Mouse (Mus musculus): ENCODE measurements around the gene Ice2. TPM values are rescaled to one million over a fixed set of nuclear protein-coding genes. Genes with fewer than 3 reads are reported as not detected.

Ice2 gene
- polyA plus RNA-seq, 1 experiment from 2014 or later: 13.5 TPM

GRCm38 (mm10) chr9:69371046-69371724 lies 26.5 kb upstream of the Ice2 start:
- ChIA-PET CTCF (interaction anchor here (0.8 kb wide), 1 partner anchor 9 kb away, joined by 3 read pairs; no protein-coding TSS in a partner anchor), POLR2A (interaction anchor here (0.5 to 0.6 kb wide), 2 partner anchors 16 to 1525 kb away, joined by 4 read pairs; no protein-coding TSS in a partner anchor)
- in situ Hi-C loops (cut with MboI; ENCODE audit: low pct_unique_long_range_greater_than_20kb): loop anchor here (25.0 kb wide), 1 partner anchor 1359 kb away; no protein-coding TSS in a partner anchor
- H3K27me3 ChIP-seq: no peaks in the 10 kb centered on the region
- ATAC-seq: no peak
- no peak for DNase-seq (ENCODE audit: low read depth, low spot score)
- no peak for TF ChIP-seq CTCF (IDR thresholded peaks at IDR 0.05)

- in situ Hi-C loops (cut with MboI; ENCODE audit: low pct_unique_long_range_greater_than_20kb): loop anchor here (25.0 kb wide), 1 partner anchor 1361 kb away; no protein-coding TSS in a partner anchor
- DNase-seq (ENCODE audit: low read depth, low spot score) (no peak), ATAC-seq (no peak)
- TF ChIP-seq CTCF (IDR thresholded peaks at IDR 0.05): no peak
- CTCF ChIA-PET: interaction anchor here (0.8 to 1.4 kb wide), 2 partner anchors 10 to 45 kb away, joined by 3 read pairs; no protein-coding TSS in a partner anchor
- POLR2A ChIA-PET: no interaction called here
- no peaks in the 10 kb centered on the region for H3K27me3 ChIP-seq
Observed at GRCm38 (mm10) chr9:69372871-69373270, 24.8 kb upstream of the Ice2 start.

DNA sequence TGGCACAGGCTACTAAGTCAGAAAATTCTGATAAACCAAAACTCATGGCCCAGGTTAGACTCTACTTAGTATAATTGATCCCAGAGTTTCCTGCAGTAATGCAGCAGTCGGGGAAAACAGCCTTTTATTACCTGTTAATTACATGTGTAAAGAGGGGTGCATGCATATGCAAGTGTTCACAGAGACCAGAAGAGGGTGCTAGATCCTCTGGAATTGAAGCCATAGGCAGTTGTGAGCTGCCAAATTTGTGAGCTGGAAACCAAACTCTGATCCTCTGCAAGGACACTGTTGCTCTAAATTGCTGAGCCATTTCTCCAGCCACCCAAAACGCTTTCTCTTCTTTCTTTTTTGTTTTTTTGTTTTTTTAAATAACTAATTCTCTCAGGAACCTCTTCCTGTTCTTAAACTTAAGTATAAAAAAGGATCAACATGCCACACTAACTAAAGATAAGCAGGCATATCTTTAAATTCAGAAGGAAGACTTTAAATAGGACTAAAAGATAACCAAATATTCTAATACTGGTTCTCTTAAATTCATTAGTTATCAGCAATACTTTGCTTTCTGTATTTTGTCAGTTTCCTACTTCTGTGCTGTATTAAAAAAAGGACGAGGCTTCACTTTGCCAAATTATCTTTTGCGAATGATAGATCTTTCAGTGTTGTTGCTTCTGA lies 20.6 kb upstream of the Ice2 start:
- POLR2A ChIA-PET: no interaction called here
- CTCF ChIA-PET: interaction anchor here (0.8 to 1.5 kb wide), 5 partner anchors 10 to 103 kb away, joined by 3 to 6 read pairs (median 4); no protein-coding TSS in a partner anchor
- no peak for ATAC-seq
- DNase-seq (ENCODE audit: low read depth, low spot score): no peak
- in situ Hi-C loops (cut with MboI; ENCODE audit: low pct_unique_long_range_greater_than_20kb): no loop called here
- TF ChIP-seq CTCF (IDR thresholded peaks at IDR 0.05): peak; percentile 48
- no peaks in the 10 kb centered on the region for H3K27me3 ChIP-seq

- H3K27me3 ChIP-seq: no peaks in the 10 kb centered on the region
- POLR2A ChIA-PET: no interaction called here
- DNase-seq (ENCODE audit: low read depth, low spot score) (no peak), ATAC-seq (no peak)
- in situ Hi-C loops (cut with MboI; ENCODE audit: low pct_unique_long_range_greater_than_20kb): no loop called here
- no peak for TF ChIP-seq CTCF (IDR thresholded peaks at IDR 0.05)
- CTCF ChIA-PET: interaction anchor here (0.8 to 1.5 kb wide), 4 partner anchors 11 to 103 kb away, joined by 3 to 6 read pairs (median 4); no protein-coding TSS in a partner anchor
Observed at GRCm38 (mm10) chr9:69377654-69378045, 20.1 kb upstream of the Ice2 start.

- H3K27me3 ChIP-seq: no peaks in the 10 kb centered on the region
- ATAC-seq (no peak), DNase-seq (ENCODE audit: low read depth, low spot score) (no peak)
- POLR2A ChIA-PET: no interaction called here
- CTCF ChIA-PET: interaction anchor here (0.7 to 1.9 kb wide), 3 partner anchors 10 to 18 kb away, joined by 3 to 5 read pairs (median 3); no protein-coding TSS in a partner anchor
- TF ChIP-seq CTCF (IDR thresholded peaks at IDR 0.05): no peak
- in situ Hi-C loops (cut with MboI; ENCODE audit: low pct_unique_long_range_greater_than_20kb): no loop called here
Observed at GRCm38 (mm10) chr9:69380546-69380945, 17.2 kb upstream of the Ice2 start.

DNA sequence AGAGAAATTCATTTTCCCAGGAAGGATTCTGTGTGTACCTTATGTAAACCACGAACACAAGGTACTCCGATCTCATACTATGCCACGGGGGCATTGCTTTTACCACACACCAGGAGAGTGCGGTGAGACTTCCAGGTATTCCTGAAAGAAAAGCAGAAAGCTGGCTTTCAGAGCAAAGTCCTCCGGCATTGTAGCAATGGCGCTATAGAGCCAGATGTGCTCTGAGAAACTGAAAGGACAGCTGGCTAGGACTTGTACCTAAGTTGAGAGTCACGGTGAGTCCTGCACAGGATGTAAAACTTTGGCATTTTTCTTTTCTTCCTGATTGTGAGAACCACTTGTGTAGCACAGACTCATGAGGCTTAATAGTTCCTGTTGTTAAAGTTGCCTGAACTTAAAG lies 16.0 kb upstream of the Ice2 start:
- in situ Hi-C loops (cut with MboI; ENCODE audit: low pct_unique_long_range_greater_than_20kb): no loop called here
- CTCF ChIA-PET: no interaction called here

DNA sequence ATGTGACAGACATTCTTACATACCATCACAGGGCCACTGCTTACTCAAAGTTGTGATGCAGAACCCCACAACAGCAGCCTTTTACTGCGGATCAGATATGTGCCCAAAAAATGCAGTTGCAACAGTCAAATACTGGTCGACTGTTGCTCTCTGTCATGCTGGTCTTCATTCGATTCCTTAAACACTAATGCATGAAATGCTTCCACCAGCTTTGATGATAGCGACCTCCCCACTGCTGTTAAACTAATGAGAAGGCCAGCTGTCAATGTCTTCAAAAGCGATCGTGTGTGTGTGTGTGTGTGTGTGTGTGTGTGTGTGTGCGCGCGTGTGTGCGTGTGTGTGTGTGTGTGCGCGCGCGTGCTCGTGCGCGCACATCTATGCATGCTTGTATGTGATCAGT lies 13.2 kb upstream of the Ice2 start:
- no peak for ATAC-seq
- H3K27me3 ChIP-seq: no peaks in the 10 kb centered on the region
- ChIA-PET POLR2A (no interaction called here), CTCF (interaction anchor here (1.2 kb wide), 1 partner anchor 26 kb away, joined by 3 read pairs; no protein-coding TSS in a partner anchor)
- in situ Hi-C loops (cut with MboI; ENCODE audit: low pct_unique_long_range_greater_than_20kb): no loop called here
- no peak for TF ChIP-seq CTCF (IDR thresholded peaks at IDR 0.05)
- DNase-seq (ENCODE audit: low read depth, low spot score): no peak

More for the DNA sequence above, 16.0 kb upstream of the Ice2 start:
- no peak for TF ChIP-seq CTCF (IDR thresholded peaks at IDR 0.05)
- no peaks in the 10 kb centered on the region for H3K27me3 ChIP-seq
- DNase-seq (ENCODE audit: low read depth, low spot score): no peak
- ATAC-seq: no peak
- POLR2A ChIA-PET: no interaction called here

GRCm38 (mm10) chr9:69384905-69385304 lies 12.8 kb upstream of the Ice2 start:
- ChIA-PET CTCF (no interaction called here), POLR2A (no interaction called here)
- no peak for ATAC-seq
- H3K27me3 ChIP-seq: no peaks in the 10 kb centered on the region
- DNase-seq (ENCODE audit: low read depth, low spot score): no peak
- TF ChIP-seq CTCF (IDR thresholded peaks at IDR 0.05): no peak
- in situ Hi-C loops (cut with MboI; ENCODE audit: low pct_unique_long_range_greater_than_20kb): no loop called here

GRCm38 (mm10) chr9:69387296-69387695 lies 10.4 kb upstream of the Ice2 start:
- POLR2A ChIA-PET: no interaction called here
- ATAC-seq (no peak), DNase-seq (ENCODE audit: low read depth, low spot score) (no peak)
- TF ChIP-seq CTCF (IDR thresholded peaks at IDR 0.05): no peak
- in situ Hi-C loops (cut with MboI; ENCODE audit: low pct_unique_long_range_greater_than_20kb): no loop called here
- no peaks in the 10 kb centered on the region for H3K27me3 ChIP-seq
- CTCF ChIA-PET: no interaction called here

- ATAC-seq: no peak
- no peak for DNase-seq (ENCODE audit: low read depth, low spot score)
- ChIA-PET CTCF (interaction anchor here (1.0 to 1.1 kb wide), 2 partner anchors 10 kb away, joined by 3 to 5 read pairs; no protein-coding TSS in a partner anchor), POLR2A (no interaction called here)
- no peaks in the 10 kb centered on the region for H3K27me3 ChIP-seq
- TF ChIP-seq CTCF (IDR thresholded peaks at IDR 0.05): no peak
- in situ Hi-C loops (cut with MboI; ENCODE audit: low pct_unique_long_range_greater_than_20kb): no loop called here
Observed at GRCm38 (mm10) chr9:69390631-69391030, 7.1 kb upstream of the Ice2 start.

DNA sequence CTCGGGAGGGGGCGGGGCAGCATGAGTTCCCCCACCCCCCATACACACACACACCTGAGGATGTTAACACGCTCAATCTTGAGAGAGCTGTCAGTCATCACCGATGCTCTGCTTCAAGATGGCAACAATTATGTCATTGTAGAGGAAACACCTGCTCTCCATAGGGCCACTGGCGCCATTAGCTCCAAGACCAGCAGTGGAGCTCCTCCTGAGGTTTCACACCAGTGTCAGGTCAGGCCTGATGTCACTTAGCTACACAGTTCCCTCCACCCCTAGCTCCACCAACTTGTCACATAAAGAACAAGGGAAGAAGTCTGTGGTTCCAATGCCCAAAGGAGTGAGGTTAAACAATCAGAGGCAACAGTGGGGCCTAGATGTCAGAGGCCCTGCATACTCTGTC lies 3.5 kb upstream of the Ice2 start:
- ChIA-PET CTCF (no interaction called here), POLR2A (no interaction called here)
- TF ChIP-seq CTCF (IDR thresholded peaks at IDR 0.05): no peak
- ATAC-seq: no peak
- in situ Hi-C loops (cut with MboI; ENCODE audit: low pct_unique_long_range_greater_than_20kb): no loop called here
- DNase-seq (ENCODE audit: low read depth, low spot score): no peak
- H3K27me3 ChIP-seq: no peaks in the 10 kb centered on the region

All from Patski (cell line).